Mouse (Mus musculus): Measurements from ENCODE around the gene Cirbp.

Cirbp gene

GRCm38 (mm10) chr10:80165392-80166128 is at the start of gene Cirbp:
TSS of gene Cirbp (plus strand) at chr10:80165985.
- peak; percentile 54 to 84 for DNase-seq

GRCm38 (mm10) chr10:80116563-80116926 is 49.2 kb upstream of the Cirbp start:
- DNase-seq: no peak

DNA sequence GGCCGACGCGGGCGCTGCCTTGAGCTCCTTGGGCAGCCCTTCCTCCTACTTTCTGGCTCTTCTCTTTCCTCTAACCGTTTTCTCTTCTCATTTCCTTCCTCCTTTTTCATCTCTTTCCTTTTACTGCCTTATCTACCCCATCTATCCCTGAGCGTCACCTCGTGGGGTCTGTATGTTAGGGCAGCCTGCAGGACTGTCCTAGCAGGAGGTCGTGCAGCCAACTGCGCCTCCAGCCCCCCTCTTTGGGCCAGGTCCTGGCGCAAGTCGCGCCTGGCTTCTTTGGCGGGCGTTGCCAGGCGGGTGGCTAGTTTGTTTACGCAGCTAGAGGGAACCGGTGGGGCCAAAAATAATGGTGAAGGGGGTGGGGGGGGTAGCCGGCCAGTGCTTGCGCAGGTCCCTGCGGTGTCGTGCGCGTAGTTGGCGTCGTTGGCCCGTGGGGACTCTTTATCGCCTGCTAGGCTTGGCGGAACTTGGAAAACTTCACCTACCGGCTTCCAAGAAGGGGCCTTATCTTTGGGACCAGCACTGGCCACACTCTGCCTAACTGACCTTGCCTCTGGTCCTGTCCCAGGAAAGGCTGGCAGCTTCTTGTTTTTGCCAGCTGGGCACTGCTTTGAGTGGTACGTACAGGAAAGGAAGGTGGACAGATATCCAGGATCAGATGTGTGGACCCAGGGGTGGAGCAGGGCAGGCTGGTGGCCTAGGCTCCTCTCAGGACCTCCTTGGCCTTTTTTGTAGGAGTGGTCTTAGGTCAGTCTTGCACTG is 48.7 kb upstream of the Cirbp start:
- peak; percentile 35 to 78 for DNase-seq

- no peak for DNase-seq
Observed at GRCm38 (mm10) chr10:80117736-80118135, 48.0 kb upstream of the Cirbp start.

- no peak for DNase-seq
Observed at GRCm38 (mm10) chr10:80118552-80118951, 47.2 kb upstream of the Cirbp start.

DNA sequence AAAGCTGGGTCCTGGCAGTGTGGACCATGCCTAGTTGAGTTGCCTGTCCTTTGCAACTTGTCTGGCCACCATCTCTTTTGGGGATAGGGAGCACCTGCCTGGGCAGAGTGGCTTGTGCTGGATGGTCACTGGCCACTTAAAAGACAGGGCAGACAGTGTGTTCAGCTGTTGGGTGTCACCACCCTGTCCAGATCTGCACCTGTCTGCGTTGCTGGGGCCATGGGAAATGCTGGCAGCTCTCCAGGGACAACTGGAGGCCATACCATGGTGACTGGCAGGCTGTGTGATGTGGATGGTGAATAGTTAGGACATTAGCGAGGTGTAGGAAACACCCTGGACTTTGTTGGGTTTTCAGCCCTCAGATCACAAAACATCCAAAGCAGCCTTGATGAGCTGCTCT is 45.6 kb upstream of the Cirbp start:
- DNase-seq: no peak

DNA sequence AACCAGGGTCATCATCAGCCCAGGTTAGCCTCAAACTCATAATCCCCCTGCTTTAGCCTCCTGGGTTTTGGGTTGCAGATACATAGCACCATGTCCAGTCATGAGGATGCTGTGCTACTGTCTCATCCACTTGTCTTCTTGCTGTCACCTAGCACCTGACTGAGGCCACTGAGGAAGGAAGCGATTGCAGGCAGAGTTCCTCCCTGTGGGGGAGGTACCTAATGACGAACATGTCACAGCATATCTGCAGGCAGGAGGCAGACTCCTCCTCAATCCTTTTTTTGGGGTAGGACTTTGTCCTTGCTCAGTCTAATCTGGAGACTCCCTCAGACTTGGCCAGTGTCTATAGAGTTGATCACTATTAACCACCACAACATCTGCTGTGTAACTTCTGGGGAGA is 44.1 kb upstream of the Cirbp start:
- DNase-seq: no peak

DNA sequence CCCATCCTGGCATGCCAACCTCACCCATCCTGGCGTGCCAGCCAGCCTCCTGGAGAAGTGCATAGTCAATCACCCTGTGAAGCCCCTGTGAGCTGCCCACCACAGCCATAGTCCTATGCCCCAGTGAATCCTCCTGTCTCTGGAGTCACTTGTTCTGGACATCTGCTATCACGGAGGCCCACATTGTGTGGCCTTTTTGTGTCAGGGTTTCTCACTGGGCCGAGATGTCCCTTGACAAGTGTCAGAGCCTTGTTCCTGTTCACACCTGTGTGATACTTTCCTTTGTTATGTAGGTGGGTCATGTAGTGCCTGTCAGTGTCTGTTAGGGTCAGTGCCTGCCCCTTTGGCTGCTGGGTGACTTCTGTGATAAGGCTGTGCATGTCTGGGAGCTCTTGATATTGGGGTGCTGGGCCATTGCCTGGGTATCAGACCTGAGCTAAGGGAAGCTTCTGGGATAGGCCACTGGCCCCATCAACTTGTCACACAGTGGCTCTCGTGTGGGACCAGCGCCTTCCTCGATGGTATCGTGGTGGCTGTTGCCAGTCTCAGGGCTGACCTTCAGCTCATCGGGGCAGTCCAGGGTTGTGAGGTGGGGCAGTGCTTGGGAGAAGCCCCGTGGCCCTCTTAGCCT is 41.7 kb upstream of the Cirbp start:
- no peak for DNase-seq

- DNase-seq: no peak
Observed at GRCm38 (mm10) chr10:80127920-80128319, 37.9 kb upstream of the Cirbp start.

GRCm38 (mm10) chr10:80129846-80130245 is 35.9 kb upstream of the Cirbp start:
- DNase-seq: peak in 1 of 2 experiments; percentile 55

DNA sequence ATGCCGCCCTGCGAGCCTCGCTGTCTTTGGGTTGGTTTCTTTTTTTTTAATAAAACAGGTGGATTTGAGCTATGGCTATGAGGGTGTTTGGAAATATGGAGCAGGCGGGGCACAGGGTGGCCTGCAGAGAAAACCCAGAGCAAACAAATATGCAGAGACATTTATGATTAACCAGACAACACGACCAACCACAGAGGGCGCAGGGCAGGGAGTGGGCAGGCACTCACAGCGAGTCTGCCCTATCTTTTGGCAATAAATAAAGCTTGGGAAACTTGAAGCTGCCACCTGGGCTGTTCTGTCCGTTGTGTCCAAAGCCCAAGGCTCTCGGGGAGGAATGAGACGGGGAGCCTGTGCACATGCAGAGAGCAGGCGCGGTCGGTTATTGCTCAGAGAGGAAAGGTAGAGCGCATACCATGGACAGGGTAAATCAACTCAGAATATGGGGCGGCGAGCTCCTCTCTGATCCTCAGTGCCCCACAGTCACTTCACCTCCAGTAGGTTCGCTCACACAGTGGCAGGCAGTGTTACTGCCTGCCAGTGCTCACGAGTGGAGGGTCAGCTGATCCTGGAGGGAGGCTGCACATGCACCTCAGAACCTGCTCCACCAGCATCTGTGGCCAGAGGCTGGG is 35.3 kb upstream of the Cirbp start:
- peak; percentile 73 to 85 for DNase-seq

GRCm38 (mm10) chr10:80131316-80131951 is 34.4 kb upstream of the Cirbp start:
- DNase-seq: peak in 1 of 2 experiments; percentile 51

DNA sequence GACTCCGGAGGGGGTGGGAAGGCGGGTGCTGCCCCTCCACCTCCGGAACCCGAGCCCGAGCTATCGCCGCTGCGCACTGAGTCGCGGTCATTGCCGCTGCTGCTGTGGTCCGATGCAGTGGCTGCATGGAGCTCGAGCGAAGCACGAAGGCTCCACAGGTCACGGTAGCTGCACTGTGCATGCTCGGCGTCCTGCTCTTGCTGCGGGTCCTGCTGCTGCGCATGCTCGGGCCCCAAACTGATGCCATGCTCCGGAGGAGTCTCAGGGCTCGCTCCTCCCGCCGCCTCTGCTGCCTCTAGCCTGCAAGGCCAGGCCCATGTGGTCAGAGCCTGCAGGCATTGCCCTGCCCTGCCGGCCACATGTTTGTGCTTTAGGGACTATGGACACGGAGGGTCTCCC is 33.8 kb upstream of the Cirbp start:
- no peak for DNase-seq

DNA sequence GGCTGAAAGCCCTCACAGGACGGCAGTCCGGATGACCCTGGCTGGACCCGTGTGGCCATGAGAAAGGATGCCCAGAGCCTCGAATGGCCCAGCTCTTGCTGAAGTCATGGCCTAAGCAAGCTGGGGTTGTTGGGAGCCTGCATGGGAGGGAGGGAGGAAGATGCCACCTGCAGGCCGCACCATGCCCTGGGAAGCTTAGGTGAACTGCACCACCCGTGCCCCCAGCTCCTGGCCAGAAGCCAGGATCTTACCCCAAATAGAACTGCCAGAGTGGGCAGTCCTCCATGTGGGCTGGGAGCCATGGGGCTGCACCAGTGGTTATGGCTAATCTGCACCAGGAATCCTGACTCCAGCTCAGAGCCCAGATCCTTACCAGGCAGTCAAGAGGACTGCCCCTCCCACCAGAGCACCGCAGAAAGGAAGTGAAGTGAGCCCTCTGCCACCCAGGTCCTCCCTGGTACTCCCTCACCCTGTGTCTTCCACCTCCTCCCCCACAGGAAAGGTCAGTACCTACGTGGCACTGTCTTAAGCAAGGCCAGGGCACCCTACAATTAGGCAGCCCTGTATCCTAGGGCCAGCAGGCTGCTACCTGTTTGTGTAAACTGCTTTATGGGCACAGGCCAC is 32.4 kb upstream of the Cirbp start:
- peak in 1 of 2 experiments; percentile 71 for DNase-seq

DNA sequence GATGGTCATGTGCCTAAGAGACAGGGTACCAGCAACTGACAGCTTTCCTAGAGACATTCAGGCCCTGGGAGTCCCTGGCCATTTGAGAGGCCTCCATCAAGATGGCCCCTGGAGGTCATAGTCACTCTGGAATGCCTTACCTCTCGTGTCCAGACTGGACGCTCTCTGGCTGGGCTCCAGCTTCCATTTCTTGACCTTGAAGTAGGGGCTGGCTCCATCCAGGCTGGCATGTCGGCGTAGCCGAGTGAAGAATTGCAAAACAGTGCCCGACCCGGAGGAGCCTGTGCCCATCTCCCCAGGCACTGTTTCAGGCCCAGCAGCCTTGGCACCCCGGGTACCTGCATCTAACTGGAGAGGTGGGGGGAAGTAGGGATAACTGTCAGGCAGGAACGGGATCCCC is 31.4 kb upstream of the Cirbp start:
- DNase-seq: peak; percentile 53 to 78

- no peak for DNase-seq
Observed at GRCm38 (mm10) chr10:80135161-80135560, 30.6 kb upstream of the Cirbp start.

- DNase-seq: no peak
Observed at GRCm38 (mm10) chr10:80135641-80136040, 30.1 kb upstream of the Cirbp start.

DNA sequence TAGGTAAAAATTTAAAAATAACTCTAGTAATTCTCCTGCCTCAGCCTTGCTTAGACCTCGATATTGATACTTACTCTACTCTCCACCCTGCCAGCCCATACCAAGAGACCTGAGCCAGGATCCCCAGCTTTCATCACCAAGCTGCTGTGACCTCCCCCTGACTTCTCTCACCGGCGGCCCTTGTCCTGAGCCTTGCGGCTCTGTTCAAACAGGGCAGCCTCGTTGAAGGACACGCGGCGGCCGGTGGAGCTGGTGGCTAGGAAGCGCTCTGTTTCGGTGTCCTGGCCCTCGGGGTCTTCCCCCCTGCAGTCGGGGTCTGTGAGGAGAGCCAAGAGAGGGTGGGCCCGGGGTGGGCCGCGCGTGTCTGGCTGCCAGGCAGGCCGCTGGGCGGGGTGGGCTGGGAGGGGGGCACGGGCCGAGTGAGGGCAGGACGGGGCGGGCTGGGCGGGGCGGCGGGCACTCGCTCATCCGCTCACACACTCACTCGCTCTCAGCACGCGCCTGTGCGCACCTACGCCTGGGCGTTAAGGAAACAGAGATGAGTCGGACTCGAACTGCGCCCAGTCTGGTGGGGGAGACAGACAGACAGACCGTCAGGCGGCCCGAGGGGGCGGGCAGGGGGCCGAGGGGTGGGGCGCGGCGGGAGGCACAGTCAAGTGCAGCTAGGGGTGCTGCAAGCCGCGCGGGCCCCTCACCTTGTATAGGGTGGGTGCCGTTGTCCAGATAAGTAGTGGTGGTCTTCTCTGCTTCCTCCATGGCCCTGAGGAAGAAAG is 29.4 kb upstream of the Cirbp start:
- peak in 1 of 2 experiments; percentile 43 for DNase-seq

DNA sequence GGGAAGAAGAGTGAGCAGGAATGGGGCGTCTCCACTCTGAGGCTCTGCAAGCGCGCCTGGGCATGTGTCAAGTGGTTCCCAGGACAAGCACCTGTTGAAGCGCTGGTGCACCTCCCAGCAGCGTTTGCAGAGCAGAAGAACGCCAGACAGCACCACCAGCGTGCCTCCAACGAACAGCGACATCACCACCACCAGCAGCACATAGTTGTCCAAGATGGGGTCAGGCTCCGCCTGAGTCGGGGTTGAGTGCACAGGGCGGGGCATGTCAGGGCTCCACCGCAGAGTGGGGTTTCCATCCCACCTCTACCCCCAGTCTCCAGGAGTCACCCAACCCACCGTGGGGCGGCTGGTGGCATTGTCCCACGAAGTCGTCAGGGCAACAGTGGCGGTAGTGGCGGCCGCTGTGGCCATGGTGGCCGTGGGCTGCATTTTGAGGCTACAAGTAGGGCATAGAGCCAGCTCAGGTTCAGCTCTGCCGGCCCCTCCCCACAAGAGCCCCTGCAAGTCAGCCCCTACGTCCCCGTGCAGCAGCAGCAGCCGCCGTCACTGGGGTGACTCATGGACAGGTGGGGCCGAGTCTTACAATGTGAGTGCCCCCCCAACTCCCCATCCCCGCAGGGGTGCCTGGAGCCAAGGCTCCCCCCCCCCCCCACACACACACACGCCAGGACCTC is 28.7 kb upstream of the Cirbp start:
- DNase-seq: peak in 1 of 2 experiments; percentile 57

DNA sequence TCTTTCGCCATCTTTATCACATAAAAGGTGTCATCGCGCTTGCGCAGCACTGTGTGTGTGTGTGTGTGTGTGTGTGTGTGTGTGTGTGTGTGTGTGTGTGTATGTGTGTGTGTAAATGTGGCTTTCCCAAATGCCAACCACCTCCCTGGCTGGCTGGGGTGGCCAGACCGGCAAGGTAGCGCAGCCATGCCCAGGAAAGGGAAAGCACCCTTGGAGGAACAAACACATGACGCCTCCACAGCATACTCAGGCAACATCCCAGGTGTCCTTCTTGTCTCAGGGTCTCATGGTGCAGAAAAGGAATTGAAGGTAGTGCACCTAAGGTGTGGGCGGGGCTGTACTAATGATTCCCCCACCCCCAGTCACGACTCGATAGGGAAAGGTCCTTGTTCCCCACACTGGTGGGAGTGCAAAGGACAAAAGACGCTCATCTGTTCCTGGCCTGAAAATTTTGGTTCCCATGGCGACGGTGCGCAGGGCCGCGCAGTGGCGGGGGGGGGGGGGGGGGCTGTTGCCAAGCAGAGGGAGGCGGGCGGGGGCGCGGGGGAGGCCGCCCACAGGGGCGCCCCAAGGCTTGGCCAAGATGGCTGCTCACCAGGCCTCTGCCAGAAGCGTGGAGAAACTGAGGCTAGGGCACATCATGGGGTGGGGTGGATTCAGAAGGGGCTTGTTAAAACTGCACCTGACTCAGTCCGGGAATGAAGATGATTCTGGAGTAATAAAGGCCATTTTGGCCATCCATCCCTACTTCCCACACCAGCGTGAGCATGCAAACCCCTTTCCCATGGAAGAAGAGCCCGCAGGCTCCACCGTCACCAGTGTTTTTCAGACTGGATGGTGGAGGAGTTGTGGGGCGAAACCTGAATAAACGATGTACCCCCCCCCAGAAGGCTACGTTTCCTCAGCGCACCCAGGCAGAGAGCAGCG is 27.9 kb upstream of the Cirbp start:
- no peak for DNase-seq
